Mouse (Mus musculus) erythroblast, embryonic 14.5 days (primary cell): ENCODE results near the gene Pcbp1.

Experiments used
- GATA1 ChIP-seq: IDR thresholded peaks from 2 replicates; pipeline ENCODE4 v1.6.1; 2012; ENCODE audit warnings: low read length, inconsistent platforms, mixed read lengths
- TAL1 ChIP-seq: IDR thresholded peaks from 3 replicates; pipeline ENCODE4 v1.6.1; 2012; ENCODE audit warnings: low read length, inconsistent platforms, mixed read lengths

- no peak for TF ChIP-seq GATA1
- no peak for TF ChIP-seq TAL1
These were observed 43.3 kb upstream of the Pcbp1 start for GRCm38 (mm10) chr6:86569461-86569820.
